8 mouse cellular contexts compared by ENCODE assay signal in the genomic region with DNA sequence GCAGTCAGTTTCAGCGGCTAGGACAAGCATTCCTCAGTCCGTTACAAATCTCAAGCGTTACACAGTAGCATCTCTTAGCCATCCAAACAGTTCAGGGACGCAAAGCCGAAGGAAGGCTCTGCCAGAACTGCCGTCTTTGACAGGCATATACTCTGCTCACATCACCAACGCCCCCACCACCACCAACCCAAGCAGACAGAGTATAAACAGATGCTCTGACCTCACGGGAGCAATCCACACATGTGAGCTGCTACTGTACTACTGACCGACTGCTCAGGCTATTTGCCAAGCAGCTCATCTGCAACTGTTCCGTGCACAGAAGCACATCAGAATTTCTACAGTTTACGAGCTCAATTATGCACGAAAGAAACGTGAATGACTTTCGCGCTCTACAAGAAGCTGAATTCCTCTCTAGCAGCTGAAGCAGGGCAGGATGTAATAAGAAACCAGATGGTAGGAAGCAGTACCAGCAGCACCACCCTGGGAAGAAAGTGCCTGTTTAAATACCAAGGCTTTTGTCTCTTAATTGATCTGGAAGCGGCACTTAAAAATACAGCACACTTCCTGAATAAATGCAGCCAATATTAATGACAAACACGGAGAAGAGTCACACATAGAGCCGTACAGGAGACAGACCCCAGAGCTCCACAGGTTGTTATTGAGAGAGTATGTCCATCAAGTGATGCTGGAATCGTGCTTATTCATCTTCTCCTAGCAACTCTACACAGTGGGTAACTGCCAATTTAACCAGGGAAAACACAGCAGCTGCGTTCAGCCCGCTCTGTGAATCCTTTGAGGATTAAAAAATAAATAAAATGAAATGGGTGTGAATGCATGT. TPM values are rescaled to one million over a fixed set of nuclear protein-coding genes. Genes with fewer than 3 reads are reported as not detected.
DNase-seq lines count a peak whose midpoint lies in the region; ATAC-seq and TF ChIP-seq lines count a peak whose summit lies in the region.
"Had no signal": no experiment of that assay in that cellular context is flagged by ENCODE, and none has a peak within 500 bp of the region (broad histone marks: within the 10 kb centered on the region; RNA-seq: fewer than 3 reads in every experiment).

Pde1a (minus strand) TSS at position 598 of the 838 bp plus-strand sequence.

- 11% methylated on average over 21 of the region's 21 CpGs for WGBS in kidney, postnatal 0 days
- 8% methylated on average over 21 of the region's 21 CpGs for WGBS in limb, embryonic 15.5 days

- no peaks in the 10 kb centered on the region for H3K27me3 ChIP-seq in kidney, postnatal 0 days (ENCODE audit: insufficient read depth, low read length)
- no peaks in the 10 kb centered on the region for H3K27me3 ChIP-seq in limb, embryonic 15.5 days

- no peak for TF ChIP-seq CTCF in kidney, postnatal 0 days (IDR thresholded peaks at IDR 0.05; ENCODE audit: low read depth)

- H3K9ac ChIP-seq in kidney, postnatal 0 days (ENCODE audit: low read depth, low read length), result 0 out of 2 replicates have a peak within 1 kb of the TSS, but pooled peaks have one; percentile 27
- no peak within 1 kb of the TSS for H3K9ac ChIP-seq in limb, embryonic 15.5 days

- peak within 1 kb of the TSS; percentile 57 for H3K4me2 ChIP-seq in kidney, postnatal 0 days (ENCODE audit: low read length)
- peak within 1 kb of the TSS; percentile 42 for H3K4me2 ChIP-seq in limb, embryonic 15.5 days

- DNase-seq in ZHBTc4 (ENCODE audit: low read depth, low spot score), result peak; percentile 10
- DNase-seq in adrenal gland, postnatal 25 days, result no peak
- peak; percentile 74 for DNase-seq in forelimb bud, embryonic 11.5 days (ENCODE audit: low read depth, low spot score)
- DNase-seq in kidney, postnatal 0 days (ENCODE audit: low spot score), result peak; percentile 56
- DNase-seq in right cerebral cortex, postnatal 14 days, result peak; percentile 24
- DNase-seq in gastrocnemius, postnatal 25 days, result no peak

- H3K4me1 ChIP-seq in kidney, postnatal 0 days (replicated peaks; ENCODE audit: insufficient read depth, low read length), result 0 out of 2 replicates have a peak, but pooled peaks cover 9% of the 10 kb centered on the region
- peaks cover 8% of the 10 kb centered on the region for H3K4me1 ChIP-seq in limb, embryonic 15.5 days

- no peak for ATAC-seq in kidney, postnatal 0 days (replicated peaks; ENCODE audit: low FRiP score, low read depth)
- 0 out of 2 replicates have a peak, but pooled peaks have one; percentile 14 for ATAC-seq in limb, embryonic 15.5 days (ENCODE audit: insufficient number of reproducible peaks, low FRiP score, low TSS enrichment, low read depth)

- no peaks in the 10 kb centered on the region for H3K36me3 ChIP-seq in kidney, postnatal 0 days (ENCODE audit: insufficient read depth, low read length)
- H3K36me3 ChIP-seq in limb, embryonic 15.5 days, result no peaks in the 10 kb centered on the region

- no peak within 1 kb of the TSS for H3K27ac ChIP-seq in kidney, postnatal 0 days
- H3K27ac ChIP-seq in limb, embryonic 15.5 days, result no peak within 1 kb of the TSS

- peak within 1 kb of the TSS; percentile 30 for H3K4me3 ChIP-seq in kidney, postnatal 0 days (replicated peaks; ENCODE audit: low read depth, low read length)
- H3K4me3 ChIP-seq in limb, embryonic 15.5 days, result peak within 1 kb of the TSS; percentile 19

- no peaks in the 10 kb centered on the region for H3K9me3 ChIP-seq in kidney, postnatal 0 days (replicated peaks; ENCODE audit: low read length)
- no peaks in the 10 kb centered on the region for H3K9me3 ChIP-seq in limb, embryonic 15.5 days

RNA-seq across cellular contexts. Expression of gene Pde1a, which starts in this region (rescaled TPM):
- 17.1 and 18.6 TPM in 2 replicates for total RNA-seq in adrenal gland, postnatal 25 days (2021)
- polyA plus RNA-seq in kidney, postnatal 0 days (2015; fragmentation: Nextera tagmentation; extraction: Ambion mirVana), result 35.2 and 37.5 TPM in 2 replicates
- 4.9 and 5.7 TPM in 2 replicates for polyA plus RNA-seq in limb, embryonic 15.5 days (2015; fragmentation: Nextera tagmentation; extraction: Ambion mirVana)
- 1 to 10 TPM; 1.4 to 3.8 TPM for total RNA-seq in gastrocnemius, postnatal 25 days (2021)
- total RNA-seq: common myeloid progenitor, adult 5-6 weeks had no signal

Comparison
In these comparisons a context has a peak if more than half of its experiments do, and no peak if none do; other contexts are left out.
1. DNase-seq: peak in ZHBTc4 (single experiment), forelimb bud, embryonic 11.5 days (single experiment), kidney, postnatal 0 days (single experiment) and right cerebral cortex, postnatal 14 days (single experiment); none in adrenal gland, postnatal 25 days (single experiment) and gastrocnemius, postnatal 25 days (single experiment).